Mouse (Mus musculus) frontal cortex, postnatal 36 days (tissue): ENCODE measurements at regions not wholly inside any gene's neighbourhood (a gene's known extent, or its start where the extent isn't known, plus 50 kb on each side); places are given as distances from the start of the nearest gene placed in this dataset.
A peak's percentile ranks its signal among the peaks of the same experiment; 100 is the strongest.

Experiments
- DNase-seq, 2 experiments: peaks; one replicate each; pipeline ENCODE4 v3.0.0; 2022; ENCODE audit warnings: low spot score in 2 of 2

DNA sequence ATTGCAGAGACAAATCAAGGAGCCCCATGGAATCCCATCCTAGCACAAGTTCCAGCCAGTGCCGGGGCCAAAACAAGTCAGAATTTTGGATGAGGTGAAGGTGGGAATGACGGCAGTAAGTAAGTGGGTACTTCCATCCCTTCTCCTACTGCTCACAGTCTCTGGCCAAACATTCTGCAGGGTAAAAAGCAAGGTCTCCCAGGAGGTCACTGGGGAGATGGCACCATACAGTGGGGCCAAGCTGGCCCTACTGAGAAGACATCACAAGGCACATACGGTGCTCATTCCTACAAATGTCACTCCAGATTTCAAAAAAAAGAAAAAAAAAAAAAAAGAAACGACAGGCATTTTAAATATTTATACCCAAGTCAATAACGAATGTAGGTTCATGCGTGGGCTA, 129.6 kb downstream of the Ddx11 start:
- no peak for DNase-seq

DNA sequence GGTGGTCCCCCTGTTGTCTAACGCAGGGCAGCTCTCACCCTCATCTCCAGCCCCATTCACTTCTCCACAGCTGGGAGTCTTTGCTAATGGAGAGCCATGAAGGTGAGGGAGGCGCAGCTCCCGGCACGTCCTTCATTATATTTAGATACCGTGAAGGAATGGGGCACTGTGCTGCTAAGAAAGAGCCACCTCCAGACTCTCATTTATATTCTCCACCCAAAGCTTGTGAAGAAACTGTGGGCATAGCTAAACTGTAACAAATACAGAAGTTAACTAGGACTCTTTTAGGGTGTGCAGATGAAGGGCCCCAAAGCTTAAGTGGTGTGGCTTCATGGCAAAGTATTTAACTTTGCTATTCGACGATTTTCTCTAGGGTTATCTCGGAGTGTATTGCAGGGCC, 136.4 kb downstream of the Ddx11 start:
- no peak for DNase-seq

DNA sequence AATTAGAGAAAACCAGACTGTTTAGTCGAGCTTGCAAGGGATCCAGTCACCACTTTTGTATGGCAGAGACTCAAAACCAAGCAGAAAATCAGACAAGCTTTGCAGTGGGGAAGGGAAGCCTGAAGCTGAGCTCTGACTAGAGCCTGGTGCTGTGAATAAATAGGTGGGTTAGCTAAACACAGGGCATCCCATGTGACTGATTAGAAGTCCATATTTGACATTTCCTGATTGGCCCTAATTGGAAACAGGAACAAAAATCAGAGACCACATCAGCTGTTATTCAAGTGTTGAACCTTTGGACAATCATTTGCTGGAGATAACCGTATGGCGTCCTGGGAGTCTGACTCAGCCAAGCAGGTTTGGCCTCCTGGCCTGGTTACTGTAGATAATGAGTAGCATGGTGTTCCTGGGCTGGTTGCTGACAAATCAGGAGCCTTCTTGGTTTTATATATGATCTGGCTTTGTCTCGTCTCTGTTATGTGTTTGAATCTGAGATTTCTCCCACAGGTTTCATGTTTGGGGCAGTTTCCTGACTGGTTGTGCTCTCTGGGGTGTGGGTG, 139.4 kb downstream of the Ddx11 start:
- DNase-seq: no peak

DNA sequence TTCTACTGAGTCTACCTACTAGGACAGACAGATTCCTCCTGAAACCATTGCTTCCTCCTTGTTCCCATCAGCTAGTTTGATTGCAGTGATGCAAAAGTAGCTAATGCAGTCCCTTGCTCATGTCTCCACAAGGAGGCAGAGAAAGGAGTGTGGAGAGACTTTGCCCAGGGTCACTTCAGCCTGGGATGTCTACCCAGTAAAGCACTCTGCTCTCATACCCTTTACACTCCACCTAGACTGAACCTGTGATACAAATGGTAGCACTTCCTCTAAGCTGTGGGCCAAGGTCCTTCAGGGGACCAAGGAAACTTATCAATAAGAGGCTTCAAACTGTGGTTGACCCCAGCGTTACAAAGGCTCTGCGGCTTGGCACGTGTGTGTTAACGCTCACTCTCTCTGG, 140.1 kb downstream of the Ddx11 start:
- DNase-seq: no peak

DNA sequence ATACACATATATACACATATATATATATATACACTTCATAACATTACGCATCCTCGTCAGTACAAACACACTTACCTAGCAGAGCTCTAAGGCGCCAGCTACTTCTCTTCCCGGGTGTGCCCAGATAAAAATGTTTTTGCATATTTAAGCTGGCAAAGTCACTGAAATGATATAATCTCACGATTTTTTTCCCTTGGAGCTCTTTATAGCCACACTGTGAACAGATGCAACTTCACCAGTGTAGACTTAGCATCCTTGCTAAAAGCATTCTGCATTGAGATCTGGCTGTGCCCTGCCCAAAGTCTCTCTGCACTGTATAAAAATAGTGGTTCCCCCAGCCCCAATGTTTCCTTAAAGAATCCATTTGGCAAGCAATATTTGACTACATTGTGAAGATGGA, 143.5 kb downstream of the Ddx11 start:
- peak in 1 of 2 experiments; percentile 77 for DNase-seq

DNA sequence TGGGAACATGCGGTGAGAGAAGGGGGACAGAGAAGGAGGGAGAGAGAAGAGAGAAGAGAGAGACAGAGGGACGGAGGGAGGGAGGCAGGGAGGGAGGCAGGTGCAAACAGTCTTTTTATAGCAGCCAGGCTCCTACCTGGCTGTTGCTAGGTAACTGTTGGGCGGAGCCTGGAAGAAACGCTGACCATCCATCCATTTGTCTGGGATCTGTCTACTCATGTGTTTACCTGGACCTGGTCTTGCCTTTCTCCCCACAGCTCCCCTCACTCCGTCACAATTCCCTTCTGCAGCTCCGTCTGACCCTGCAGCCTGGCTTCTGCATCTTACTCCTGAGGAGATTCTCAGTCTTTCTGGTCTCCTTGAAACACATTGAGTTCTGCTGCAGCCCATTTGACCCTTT, 144.5 kb downstream of the Ddx11 start:
- DNase-seq: no peak

DNA sequence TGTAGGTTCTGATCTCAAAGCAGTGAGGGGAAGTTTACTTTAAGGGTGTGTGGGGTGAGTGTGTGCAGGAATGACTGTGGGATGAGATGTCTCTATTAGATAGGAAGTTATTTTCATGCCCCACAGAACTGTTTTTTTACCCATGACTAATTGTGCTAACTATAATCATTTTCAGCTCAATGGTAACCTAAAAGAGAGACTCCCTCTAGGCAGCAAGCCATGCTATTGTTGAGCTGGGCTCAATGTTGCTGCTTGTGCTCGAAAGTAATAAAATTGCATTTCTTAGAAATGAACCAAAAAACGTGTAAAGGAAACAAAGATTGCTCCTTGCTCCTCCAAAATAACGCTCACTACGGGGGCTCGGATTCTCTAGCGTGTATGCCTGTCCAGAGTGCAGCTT, 146.2 kb downstream of the Ddx11 start:
- DNase-seq: no peak

DNA sequence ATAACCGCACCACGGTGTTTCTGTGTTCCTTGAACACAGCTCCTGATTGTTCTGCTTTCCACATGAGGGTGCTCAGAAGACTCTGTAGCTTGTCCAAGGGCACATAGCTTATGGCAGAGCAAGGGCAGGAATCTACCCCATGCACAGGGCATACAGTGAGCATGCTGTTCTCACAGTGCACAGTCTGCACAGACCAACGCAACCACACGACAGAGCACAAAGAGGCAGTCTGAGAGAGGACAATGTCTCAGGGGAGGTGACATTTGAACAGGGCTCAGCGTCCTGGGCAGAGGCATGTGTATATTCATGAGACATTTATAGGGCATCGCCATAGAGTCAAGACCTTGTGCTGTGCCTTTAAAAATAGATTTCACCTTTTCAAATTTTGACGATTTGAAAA, 148.6 kb downstream of the Ddx11 start:
- DNase-seq: no peak

DNA sequence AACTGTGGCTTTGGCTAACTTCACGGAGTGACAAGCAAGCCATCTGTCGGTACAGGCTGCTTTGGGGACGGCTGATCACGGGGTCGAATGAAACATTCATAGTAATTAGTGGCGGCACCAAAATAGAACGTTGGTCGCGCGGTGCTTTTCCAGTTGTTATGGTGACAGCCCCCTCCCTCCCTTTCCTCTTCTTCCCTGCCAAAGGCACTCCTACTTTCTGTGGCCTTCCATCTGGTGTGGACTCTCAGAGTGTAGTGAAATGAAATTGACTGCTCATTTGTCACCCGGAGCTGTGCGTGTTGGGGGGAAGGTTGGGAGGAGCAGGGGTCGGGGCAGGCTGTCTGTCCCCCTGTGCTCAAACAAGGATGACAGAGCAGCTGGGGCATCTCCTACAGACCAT, 153.5 kb downstream of the Ddx11 start:
- peak; percentile 76 to 91 for DNase-seq

DNA sequence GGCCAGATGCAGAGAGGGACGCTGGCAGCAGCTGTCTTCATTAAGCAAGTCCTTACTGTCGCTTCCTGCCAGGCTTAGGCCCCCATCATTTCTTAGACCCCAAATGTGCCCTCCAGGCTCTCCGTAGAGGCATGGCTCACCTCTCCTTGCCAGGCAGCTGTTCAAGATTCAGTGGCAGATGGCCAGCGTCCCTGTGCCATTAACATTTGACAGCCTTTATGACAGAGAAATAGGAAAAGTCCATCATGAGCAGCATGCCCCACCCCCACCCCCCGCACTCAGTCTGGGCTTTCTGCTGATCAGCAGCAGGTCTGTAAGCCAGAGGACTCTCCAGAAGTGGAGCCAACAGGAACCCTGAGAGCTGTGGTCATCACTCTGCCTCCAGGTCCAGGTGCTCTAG, 154.7 kb downstream of the Ddx11 start:
- no peak for DNase-seq

DNA sequence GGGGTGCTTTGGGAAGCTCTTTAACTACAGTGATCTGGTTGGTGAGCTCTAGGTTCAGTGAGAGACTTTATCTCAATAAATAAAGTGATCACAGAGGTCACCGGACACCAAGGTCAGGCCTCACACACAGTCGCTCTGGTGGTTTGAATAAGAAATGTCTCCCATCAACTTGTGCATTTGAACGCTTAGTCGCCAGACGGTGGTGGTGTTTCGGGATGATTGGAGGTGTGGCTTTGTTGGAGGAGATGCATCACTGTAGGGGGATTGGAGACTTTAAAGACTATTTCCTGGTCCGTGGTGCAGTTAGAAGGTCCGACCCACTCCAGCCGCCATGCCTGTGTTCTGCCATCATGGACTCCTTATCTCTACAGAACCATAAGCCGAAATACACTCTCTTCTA, 162.0 kb downstream of the Ddx11 start:
- DNase-seq: no peak
